Mouse (Mus musculus): ENCODE results near the gene Plekhg5. TPM values are rescaled to one million over a fixed set of nuclear protein-coding genes. Genes with fewer than 3 reads are reported as not detected.
A peak's percentile ranks its signal among the peaks of the same experiment; 100 is the strongest.

Gene Plekhg5
- total and polyA plus RNA-seq, 3 experiments = 0.05 to 2.1 (median 1.1) TPM

DNA sequence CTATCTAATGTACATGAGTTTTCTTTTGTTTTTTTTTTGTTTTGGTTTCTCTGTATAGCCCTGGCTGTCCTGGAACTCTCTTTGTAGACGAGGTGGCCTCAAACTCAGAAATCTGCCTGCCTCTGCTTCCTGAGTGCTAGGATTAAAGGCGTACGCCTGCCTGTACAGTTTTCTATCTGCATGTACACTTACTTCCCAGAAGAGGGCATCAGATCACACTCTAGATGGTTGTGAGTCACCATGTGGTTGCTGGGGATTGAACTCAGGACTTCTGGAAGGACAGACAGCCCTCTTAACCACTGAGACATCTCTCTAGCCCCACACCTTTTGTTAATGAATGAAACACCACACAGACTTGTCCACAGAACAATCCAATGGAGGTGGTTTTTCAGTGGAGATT lies 7.0 kb downstream of the Plekhg5 start:
- dilution Hi-C loops (cut with MboI; ENCODE audit: extremely low pct_ligation_motif_present, extremely low pct_unique_long_range_greater_than_20kb, low sequenced_read_pairs) = no loop called here
- H3K79me2 ChIP-seq (replicated peaks; ENCODE audit: control insufficient read depth, extremely low read depth, insufficient read depth, poor library complexity, severe bottlenecking) = no peaks in the 10 kb centered on the region
- no peak overlapping the region for H3K4me2 ChIP-seq (ENCODE audit: insufficient read depth, low read depth, poor library complexity, severe bottlenecking)

DNA sequence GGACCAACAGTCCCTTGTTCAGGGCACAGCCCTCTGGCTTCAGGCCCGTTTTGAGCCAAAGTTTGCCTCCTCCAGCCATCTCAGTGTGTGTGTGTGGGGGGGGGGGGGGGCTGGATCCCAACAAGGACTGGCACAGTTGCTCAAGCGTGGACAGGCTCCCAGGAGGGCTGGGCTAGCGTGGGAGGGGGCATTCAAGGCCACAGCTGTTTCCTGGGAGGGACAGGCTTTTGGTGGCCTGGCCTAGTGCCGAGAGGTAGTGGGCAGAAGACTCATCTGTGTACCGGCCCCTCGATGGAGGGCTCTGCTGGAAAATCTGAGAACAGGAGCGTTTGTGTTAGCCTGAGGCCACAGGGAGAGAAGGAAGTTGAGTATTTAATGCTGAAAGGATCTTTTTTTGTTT lies 7.6 kb downstream of the Plekhg5 start:
- dilution Hi-C loops (cut with MboI; ENCODE audit: extremely low pct_ligation_motif_present, extremely low pct_unique_long_range_greater_than_20kb, low sequenced_read_pairs) (no loop called here), in situ Hi-C loops (cut with MboI; ENCODE audit: low pct_ligation_motif_present, low pct_unique_long_range_greater_than_20kb, low sequenced_read_pairs) (loop anchor here (5.0 kb wide), 1 partner anchor 38 kb away; no protein-coding TSS in a partner anchor)
- TF ChIP-seq ZNF384 (IDR thresholded peaks at IDR 0.05; ENCODE audit: low read depth, low read length) (no peak), SMC3 (IDR thresholded peaks at IDR 0.05; ENCODE audit: low read depth, low read length) (no peak), ETS1 (conservative IDR thresholded peaks at IDR 0.05; ENCODE audit: low read depth, low read length) (peak; percentile 24; the same call in 1 of the 2 replicates), MAX (IDR thresholded peaks at IDR 0.05; ENCODE audit: low read length) (no peak), POLR2AphosphoS2 (IDR thresholded peaks at IDR 0.05; ENCODE audit: low read depth, low read length) (no peak), IRF4 (IDR thresholded peaks at IDR 0.05; ENCODE audit: low read depth, low read length) (peak; percentile 57), CTCF (conservative IDR thresholded peaks at IDR 0.05 in 1 of 2, IDR thresholded peaks at IDR 0.05 in 1 of 2; ENCODE audit: low read depth in 2 of 2, low read length in 2 of 2) (no peak), MAFK (IDR thresholded peaks at IDR 0.05; ENCODE audit: insufficient replicate concordance, low read length) (no peak), CHD2 (IDR thresholded peaks at IDR 0.05; ENCODE audit: low read length) (no peak), TBP (conservative IDR thresholded peaks at IDR 0.05; ENCODE audit: low read depth, low read length) (no peak), MYC (IDR thresholded peaks at IDR 0.05; ENCODE audit: low read depth, low read length) (no peak), PAX5 (IDR thresholded peaks at IDR 0.05; ENCODE audit: low read length) (no peak), EP300 (IDR thresholded peaks at IDR 0.05; ENCODE audit: low read length) (peak; percentile 46), ZC3H11A (IDR thresholded peaks at IDR 0.05; ENCODE audit: low read depth, low read length) (no peak), KAT2A (IDR thresholded peaks at IDR 0.05; ENCODE audit: insufficient replicate concordance, low read length) (no peak), ZMIZ1 (IDR thresholded peaks at IDR 0.05; ENCODE audit: low read depth, low read length) (no peak), NRF1 (IDR thresholded peaks at IDR 0.05; ENCODE audit: low read depth, low read length) (no peak), USF2 (conservative IDR thresholded peaks at IDR 0.05; ENCODE audit: low read depth, low read length) (no peak), BHLHE40 (IDR thresholded peaks at IDR 0.05; ENCODE audit: low read depth, low read length) (no peak), GABPA (IDR thresholded peaks at IDR 0.05; ENCODE audit: insufficient replicate concordance, low read depth, low read length) (no peak), SIN3A (IDR thresholded peaks at IDR 0.05; ENCODE audit: low read length) (no peak), CHD1 (IDR thresholded peaks at IDR 0.05; ENCODE audit: low read depth, low read length) (no peak)
- Histone ChIP-seq H3K9ac (ENCODE audit: insufficient read depth, low read depth) (no peak overlapping the region), H3K9me3 (replicated peaks; ENCODE audit: low read length) (no peaks in the 10 kb centered on the region), H3K27ac (ENCODE audit: insufficient read depth, low read depth) (no peak overlapping the region), H3K36me3 (replicated peaks in 1 of 2; ENCODE audit: control insufficient read depth in 1 of 2, insufficient read depth in 1 of 2, low read length in 1 of 2) (no peaks in the 10 kb centered on the region), H3K27me3 (replicated peaks) (peaks cover 44% of the 10 kb centered on the region), H3K4me1 (ENCODE audit: control insufficient read depth in 1 of 2, insufficient read depth in 2 of 2) (peaks cover 7 to 13% of the 10 kb centered on the region in 2 experiments; a peak in 3 of 4 replicates), H3K4me2 (ENCODE audit: insufficient read depth, low read depth, poor library complexity, severe bottlenecking) (no peak overlapping the region), H3K79me2 (replicated peaks; ENCODE audit: control insufficient read depth, extremely low read depth, insufficient read depth, poor library complexity, severe bottlenecking) (no peaks in the 10 kb centered on the region), H3K4me3 (replicated peaks in 1 of 3; ENCODE audit: low read depth in 2 of 3, low read length in 2 of 3, poor library complexity in 1 of 3) (no peak overlapping the region)
- no peak for DNase-seq (ENCODE audit: extremely low read depth)

More for the DNA sequence above, 7.0 kb downstream of the Plekhg5 start:
- TF ChIP-seq CHD2 (IDR thresholded peaks at IDR 0.05; ENCODE audit: low read length) (no peak), SIN3A (IDR thresholded peaks at IDR 0.05; ENCODE audit: low read length) (no peak), E2F4 (IDR thresholded peaks at IDR 0.05; ENCODE audit: insufficient replicate concordance, low read depth, low read length) (no peak), NELFE (IDR thresholded peaks at IDR 0.05; ENCODE audit: low read depth, low read length) (no peak), SMC3 (IDR thresholded peaks at IDR 0.05; ENCODE audit: low read depth, low read length) (no peak), MYC (IDR thresholded peaks at IDR 0.05; ENCODE audit: low read depth, low read length) (no peak), TBP (conservative IDR thresholded peaks at IDR 0.05; ENCODE audit: low read depth, low read length) (no peak), ZNF384 (IDR thresholded peaks at IDR 0.05; ENCODE audit: low read depth, low read length) (no peak)
- no peak overlapping the region for H3K9ac ChIP-seq (ENCODE audit: insufficient read depth, low read depth)
- H3K4me3 ChIP-seq (replicated peaks in 1 of 3; ENCODE audit: low read depth in 2 of 3, low read length in 2 of 3, poor library complexity in 1 of 3) = no peak overlapping the region
- no peaks in the 10 kb centered on the region for H3K36me3 ChIP-seq (replicated peaks in 1 of 2; ENCODE audit: control insufficient read depth in 1 of 2, insufficient read depth in 1 of 2, low read length in 1 of 2)
- H3K9me3 ChIP-seq (replicated peaks; ENCODE audit: low read length) = peaks cover 4% of the 10 kb centered on the region
- peaks cover 37% of the 10 kb centered on the region for H3K27me3 ChIP-seq (replicated peaks)
- DNase-seq (ENCODE audit: extremely low read depth) = no peak
- in situ Hi-C loops (cut with MboI; ENCODE audit: low pct_ligation_motif_present, low pct_unique_long_range_greater_than_20kb, low sequenced_read_pairs) = loop anchor here (5.0 kb wide), 1 partner anchor 37 kb away; no protein-coding TSS in a partner anchor
- H3K27ac ChIP-seq (ENCODE audit: insufficient read depth, low read depth) = no peak overlapping the region
- H3K4me1 ChIP-seq (ENCODE audit: control insufficient read depth in 1 of 2, insufficient read depth in 2 of 2) = peaks cover 7 to 13% of the 10 kb centered on the region in 2 experiments; a peak in 3 of 4 replicates
